Mouse (Mus musculus) layer of hippocampus, postnatal 10 days (tissue): ENCODE data around the gene Ppp1r18. TPM values are rescaled to one million over a fixed set of nuclear protein-coding genes. Genes with fewer than 3 reads are reported as not detected.

ENCODE experiments used
- microRNA-seq, 2 experiments: library from miRNA; unstranded; fragments of <30 nt; microRNA quantifications; one replicate each; pipeline ENCODE4 v1.2.0; 2021
- total RNA-seq, 2 experiments: library from RNA; stranded (reverse); gene quantifications; 2 replicates each; pipeline ENCODE4 v1.2.3; 2021

Ppp1r18 gene
- total RNA-seq, 2 experiments from 2014 or later = 15.6 to 16.3 TPM

Small RNA genes lying within 50 kb of the gene (microRNA-seq; reads per million reads assigned to microRNA genes)
- gene Gm28033 (1.2 to 1.6 reads per million in 2 experiments), gene Mir1894 (0.45 to 1.2 reads per million in 2 experiments)

Other genes with a start within 250 kb of the Ppp1r18 start
- not detected for gene Gm9573, start 239.0 kb upstream of the Ppp1r18 start, total RNA-seq
- not detected for gene Mucl3, start 221.9 kb upstream of the Ppp1r18 start, total RNA-seq
- 10 to 100 TPM; 42.6 to 44.1 TPM for gene Vars2, start 198.0 kb upstream of the Ppp1r18 start, total RNA-seq
- gene Gtf2h4, start 191.9 kb upstream of the Ppp1r18 start, total RNA-seq = 10 to 100 TPM; 23.3 to 24.4 TPM
- gene Ddr1, start 161.0 kb upstream of the Ppp1r18 start, total RNA-seq = 10 to 100 TPM; 49.8 to 50.5 TPM
- gene Ier3, start 43.9 kb upstream of the Ppp1r18 start, total RNA-seq = 1 to 10 TPM; 4.3 to 4.6 TPM
- gene Flot1, start 42.4 kb upstream of the Ppp1r18 start, total RNA-seq = 100 to 1,000 TPM; 163 to 172 TPM
- 1,000 to 10,000 TPM; 1,119 to 1,208 TPM for gene Tubb5, start 27.3 kb upstream of the Ppp1r18 start, total RNA-seq
- gene Mdc1, start 24.1 kb upstream of the Ppp1r18 start, total RNA-seq = 10 to 100 TPM; 15.8 to 16.2 TPM
- gene Nrm, start 4.3 kb upstream of the Ppp1r18 start, total RNA-seq = 1 to 10 TPM; 5.2 to 5.7 TPM
- 10 to 100 TPM; 26.1 to 36.5 TPM for gene Dhx16, start 14.2 kb downstream of the Ppp1r18 start, total RNA-seq
- 10 to 100 TPM; 69.4 to 77.2 TPM for gene 2310061I04Rik, start 31.8 kb downstream of the Ppp1r18 start, total RNA-seq
- 100 to 1,000 TPM; 132 to 133 TPM for gene Atat1, start 44.5 kb downstream of the Ppp1r18 start, total RNA-seq
- 10 to 100 TPM; 49.1 to 50.2 TPM for gene Mrps18b, start 50.8 kb downstream of the Ppp1r18 start, total RNA-seq
- gene Ppp1r10, start 50.8 kb downstream of the Ppp1r18 start, total RNA-seq = 10 to 100 TPM; 66.2 to 67.3 TPM
- gene Abcf1, start 104.2 kb downstream of the Ppp1r18 start, total RNA-seq = 10 to 100 TPM; 86.2 to 86.6 TPM
- gene Gnl1, start 114.3 kb downstream of the Ppp1r18 start, total RNA-seq = 100 to 1,000 TPM; 123 to 128 TPM
- gene Prr3, start 114.6 kb downstream of the Ppp1r18 start, total RNA-seq = 10 to 100 TPM; 72.1 to 79.2 TPM
- under 1 TPM; 0.54 to 0.80 TPM for gene H2-T24, start 155.0 kb downstream of the Ppp1r18 start, total RNA-seq
- 1 to 10 TPM; 2.4 to 2.9 TPM for gene H2-T23, start 167.3 kb downstream of the Ppp1r18 start, total RNA-seq
- 1 to 10 TPM; 8.2 to 9.0 TPM for gene H2-T22, start 177.2 kb downstream of the Ppp1r18 start, total RNA-seq
- gene Gm6034, start 177.4 kb downstream of the Ppp1r18 start, total RNA-seq = not detected
- under 1 TPM; 0.30 to 0.65 TPM for gene Gm11127, start 192.8 kb downstream of the Ppp1r18 start, total RNA-seq